Mouse (Mus musculus): Measurements from ENCODE around the gene Gm21887. TPM values are rescaled to one million over a fixed set of nuclear protein-coding genes. Genes with fewer than 3 reads are reported as not detected.
"Not testable (repeated sequence)": the region's sequence is repeated elsewhere in the genome, so short reads cannot be mapped to it uniquely, and the experiment has no call there.

Gene Gm21887
- 223 and 261 TPM in 2 replicates for polyA plus RNA-seq (2014; fragmentation: Nextera tagmentation; extraction: Ambion mirVana)

DNA sequence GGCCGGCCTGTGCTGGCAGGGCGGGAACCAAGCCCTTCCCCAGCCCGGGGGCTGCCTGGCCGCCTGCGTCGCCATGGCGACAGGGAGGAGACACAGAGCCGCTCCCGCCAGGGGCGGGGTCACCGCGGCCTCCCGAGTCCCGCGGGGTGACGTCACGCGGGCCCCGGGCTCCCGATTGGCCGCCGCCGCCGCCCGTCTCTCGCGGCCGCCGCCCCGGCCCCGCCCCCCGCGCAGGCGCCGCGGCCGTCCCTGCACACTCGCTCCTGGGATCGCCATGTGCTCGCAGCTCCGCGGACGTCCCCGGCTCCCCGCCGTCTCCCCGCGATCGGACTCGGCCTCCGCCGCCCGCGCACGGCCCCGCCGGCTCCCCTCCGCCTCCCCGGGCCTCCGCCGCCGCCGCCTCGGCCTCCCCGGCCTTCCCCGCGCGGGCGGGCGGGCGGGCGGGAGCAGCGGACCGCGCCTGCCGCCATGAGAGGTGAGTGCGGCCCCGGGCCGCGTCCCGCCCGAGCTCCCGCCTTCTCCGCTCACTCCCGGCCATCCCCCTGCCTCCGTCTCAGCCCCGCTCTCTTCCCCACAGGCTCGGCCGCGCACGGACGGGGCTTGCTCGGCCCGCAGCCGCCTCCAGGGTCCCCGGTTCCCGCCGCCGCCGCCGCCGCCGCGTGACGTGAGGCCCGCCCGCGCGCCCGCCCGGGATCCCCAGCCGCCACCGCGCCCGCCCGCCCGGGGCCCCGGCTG, at the start of gene Gm21887:
Gene Gm21887 (plus strand): TSS at position 644 of the 735 bp plus-strand sequence.
- H3K9ac ChIP-seq (ENCODE audit: low read length) = peak within 1 kb of the TSS; percentile 88
- H3K4me2 ChIP-seq (ENCODE audit: low read length) = peak within 1 kb of the TSS; percentile 42
- peaks cover 16% of the 10 kb centered on the region for H3K36me3 ChIP-seq (ENCODE audit: control insufficient read depth, insufficient read depth, low read length)
- not testable (repeated sequence) for H3K4me1 ChIP-seq (replicated peaks; ENCODE audit: control insufficient read depth, insufficient read depth, low read length); H3K27me3 ChIP-seq (replicated peaks; ENCODE audit: control insufficient read depth, insufficient read depth, low read length)
- DNase-seq (ENCODE audit: low spot score) (peak; percentile 97), ATAC-seq (replicated peaks; ENCODE audit: low FRiP score, low TSS enrichment, low read depth) (peak; percentile 87)
- H3K4me3 ChIP-seq (ENCODE audit: low read depth, low read length) = peak within 1 kb of the TSS; percentile 57
- H3K27ac ChIP-seq (ENCODE audit: low read depth) = peak within 1 kb of the TSS; percentile 87
- H3K9me3 ChIP-seq (ENCODE audit: control insufficient read depth, low read length) = peaks cover 35% of the 10 kb centered on the region
- 70% methylated on average over 116 of the region's 118 CpGs for WGBS

DNA sequence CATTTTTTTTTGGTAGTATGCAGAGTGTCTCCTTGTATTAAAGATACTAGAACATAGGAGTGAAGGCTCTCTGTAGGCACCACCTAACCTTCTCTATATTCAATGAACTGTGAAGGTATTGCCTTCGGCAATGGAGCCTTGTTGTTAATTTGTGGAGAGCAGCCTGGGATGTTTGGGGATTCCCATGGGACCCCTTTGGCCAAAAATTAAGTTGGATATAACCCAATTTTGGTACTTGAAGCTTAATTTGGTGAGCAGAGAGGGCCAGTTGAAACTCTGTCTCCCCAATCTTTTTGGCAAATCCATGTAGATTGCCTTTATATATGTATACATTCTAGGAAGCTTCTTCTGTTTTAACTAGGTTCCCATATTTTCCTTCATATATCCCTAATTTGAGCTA, 40.1 kb upstream of the Gm21887 start:
- Histone ChIP-seq H3K27me3 (replicated peaks; ENCODE audit: control insufficient read depth, insufficient read depth, low read length) (no peaks in the 10 kb centered on the region), H3K36me3 (ENCODE audit: control insufficient read depth, insufficient read depth, low read length) (0 out of 2 replicates have a peak, but pooled peaks cover 4% of the 10 kb centered on the region), H3K9ac (ENCODE audit: low read length) (no peak overlapping the region), H3K4me2 (ENCODE audit: low read length) (no peak overlapping the region), H3K27ac (ENCODE audit: low read depth) (no peak overlapping the region), H3K4me3 (ENCODE audit: low read depth, low read length) (no peak overlapping the region), H3K9me3 (ENCODE audit: control insufficient read depth, low read length) (no peaks in the 10 kb centered on the region), H3K4me1 (replicated peaks; ENCODE audit: control insufficient read depth, insufficient read depth, low read length) (no peaks in the 10 kb centered on the region)
- DNase-seq (ENCODE audit: low spot score) (no peak), ATAC-seq (replicated peaks; ENCODE audit: low FRiP score, low TSS enrichment, low read depth) (no peak)
- 96% methylated on average over 1 of the region's 1 CpGs for WGBS

DNA sequence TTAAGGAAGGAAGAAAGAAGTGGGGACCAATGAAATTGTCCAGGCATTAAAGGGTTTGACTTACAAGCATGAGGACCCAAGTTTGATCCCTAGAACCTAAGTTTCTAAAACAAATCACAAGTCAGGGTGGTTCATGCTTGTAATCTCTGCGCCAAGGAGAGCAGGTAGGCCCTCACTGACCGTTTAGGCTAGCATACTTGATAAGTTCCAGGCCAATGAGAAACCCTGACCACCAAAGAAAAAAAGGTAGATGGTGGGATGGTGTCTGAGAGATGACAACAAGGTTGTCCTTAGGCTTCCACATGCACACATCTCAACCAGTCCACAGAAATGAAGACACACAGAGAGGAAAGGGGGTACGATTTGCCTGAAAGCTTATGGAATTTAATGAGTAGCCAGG, 39.7 kb upstream of the Gm21887 start:
- not testable (repeated sequence) for H3K4me2 ChIP-seq (ENCODE audit: low read length); H3K27ac ChIP-seq (ENCODE audit: low read depth); H3K27me3 ChIP-seq (replicated peaks; ENCODE audit: control insufficient read depth, insufficient read depth, low read length); H3K36me3 ChIP-seq (ENCODE audit: control insufficient read depth, insufficient read depth, low read length); H3K4me3 ChIP-seq (ENCODE audit: low read depth, low read length); ATAC-seq (replicated peaks; ENCODE audit: low FRiP score, low TSS enrichment, low read depth); H3K4me1 ChIP-seq (replicated peaks; ENCODE audit: control insufficient read depth, insufficient read depth, low read length); DNase-seq (ENCODE audit: low spot score); H3K9ac ChIP-seq (ENCODE audit: low read length); H3K9me3 ChIP-seq (ENCODE audit: control insufficient read depth, low read length)
- 83% methylated on average over 3 of the region's 3 CpGs for WGBS

DNA sequence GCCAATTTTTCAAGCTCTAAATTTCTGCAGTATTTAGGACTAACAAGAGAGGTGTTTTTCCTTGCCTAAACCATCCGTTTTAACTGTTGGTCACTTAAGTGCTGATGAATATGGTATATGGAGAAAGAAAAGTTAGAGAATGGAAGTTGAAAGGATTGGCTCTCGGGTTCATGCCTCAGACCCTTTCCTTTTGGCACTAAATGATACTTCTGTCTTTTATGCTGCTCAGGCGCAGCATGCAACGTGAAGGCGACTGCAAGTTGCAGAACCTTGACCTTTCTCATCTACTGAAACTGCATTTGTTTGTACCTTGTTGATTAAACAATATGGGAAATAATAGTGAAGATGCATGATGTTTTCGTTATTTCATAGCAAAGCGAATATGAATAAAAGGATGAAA, 38.9 kb upstream of the Gm21887 start:
- not testable (repeated sequence) for H3K27ac ChIP-seq (ENCODE audit: low read depth); H3K4me1 ChIP-seq (replicated peaks; ENCODE audit: control insufficient read depth, insufficient read depth, low read length); DNase-seq (ENCODE audit: low spot score); H3K9ac ChIP-seq (ENCODE audit: low read length); H3K4me2 ChIP-seq (ENCODE audit: low read length); ATAC-seq (replicated peaks; ENCODE audit: low FRiP score, low TSS enrichment, low read depth); H3K27me3 ChIP-seq (replicated peaks; ENCODE audit: control insufficient read depth, insufficient read depth, low read length); H3K9me3 ChIP-seq (ENCODE audit: control insufficient read depth, low read length); H3K4me3 ChIP-seq (ENCODE audit: low read depth, low read length); H3K36me3 ChIP-seq (ENCODE audit: control insufficient read depth, insufficient read depth, low read length)
- 87% methylated on average over 7 of the region's 7 CpGs for WGBS

DNA sequence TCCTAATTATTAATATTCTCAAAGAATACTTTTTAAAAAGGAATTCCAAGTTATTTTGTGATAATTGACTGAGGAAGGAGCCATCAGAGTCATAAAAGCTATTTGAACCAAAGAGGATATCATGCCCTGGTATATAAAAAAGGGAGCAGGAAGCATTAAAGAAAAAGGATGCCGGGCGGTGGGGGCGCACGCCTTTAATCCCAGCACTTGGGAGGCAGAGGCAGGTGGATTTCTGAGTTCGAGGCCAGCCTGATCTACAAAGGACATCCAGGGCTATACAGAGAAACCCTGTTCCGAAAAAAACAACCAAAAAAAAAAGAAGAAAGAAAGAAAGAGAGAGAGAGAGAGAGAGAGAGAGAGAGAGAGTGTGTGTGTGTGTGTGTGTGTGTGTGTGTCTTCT, 37.9 kb upstream of the Gm21887 start:
- ATAC-seq (replicated peaks; ENCODE audit: low FRiP score, low TSS enrichment, low read depth); H3K36me3 ChIP-seq (ENCODE audit: control insufficient read depth, insufficient read depth, low read length); H3K27me3 ChIP-seq (replicated peaks; ENCODE audit: control insufficient read depth, insufficient read depth, low read length); DNase-seq (ENCODE audit: low spot score); H3K4me2 ChIP-seq (ENCODE audit: low read length); H3K4me1 ChIP-seq (replicated peaks; ENCODE audit: control insufficient read depth, insufficient read depth, low read length); H3K4me3 ChIP-seq (ENCODE audit: low read depth, low read length); H3K9ac ChIP-seq (ENCODE audit: low read length); H3K9me3 ChIP-seq (ENCODE audit: control insufficient read depth, low read length); H3K27ac ChIP-seq (ENCODE audit: low read depth): not testable (repeated sequence)
- 90% methylated on average over 6 of the region's 6 CpGs for WGBS

DNA sequence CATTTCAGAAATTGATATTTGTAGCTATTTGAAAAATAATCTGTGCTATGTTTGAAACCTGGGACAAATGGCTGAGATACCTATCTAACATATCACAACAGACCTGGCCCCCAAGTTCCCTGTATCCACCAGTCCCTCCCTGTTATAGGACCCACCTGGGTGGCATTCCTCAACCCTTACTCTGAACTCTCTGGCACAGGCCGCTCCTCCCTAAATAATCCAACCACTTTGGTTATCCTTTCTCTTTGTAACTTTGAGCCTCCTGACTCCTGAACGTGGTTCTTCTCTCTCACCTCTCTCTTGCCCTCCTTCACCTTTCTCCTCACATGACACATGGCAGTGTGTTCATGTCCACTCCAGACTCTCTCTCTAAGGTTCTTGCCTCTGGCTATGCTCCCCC, 37.3 kb upstream of the Gm21887 start:
- H3K27ac ChIP-seq (ENCODE audit: low read depth); H3K9me3 ChIP-seq (ENCODE audit: control insufficient read depth, low read length); H3K27me3 ChIP-seq (replicated peaks; ENCODE audit: control insufficient read depth, insufficient read depth, low read length); H3K4me3 ChIP-seq (ENCODE audit: low read depth, low read length); DNase-seq (ENCODE audit: low spot score); H3K4me2 ChIP-seq (ENCODE audit: low read length); H3K4me1 ChIP-seq (replicated peaks; ENCODE audit: control insufficient read depth, insufficient read depth, low read length); ATAC-seq (replicated peaks; ENCODE audit: low FRiP score, low TSS enrichment, low read depth); H3K9ac ChIP-seq (ENCODE audit: low read length): not testable (repeated sequence)
- WGBS = 77% methylated on average over 2 of the region's 2 CpGs
- H3K36me3 ChIP-seq (ENCODE audit: control insufficient read depth, insufficient read depth, low read length) = peaks cover 10% of the 10 kb centered on the region; the same call in 1 of the 2 replicates

DNA sequence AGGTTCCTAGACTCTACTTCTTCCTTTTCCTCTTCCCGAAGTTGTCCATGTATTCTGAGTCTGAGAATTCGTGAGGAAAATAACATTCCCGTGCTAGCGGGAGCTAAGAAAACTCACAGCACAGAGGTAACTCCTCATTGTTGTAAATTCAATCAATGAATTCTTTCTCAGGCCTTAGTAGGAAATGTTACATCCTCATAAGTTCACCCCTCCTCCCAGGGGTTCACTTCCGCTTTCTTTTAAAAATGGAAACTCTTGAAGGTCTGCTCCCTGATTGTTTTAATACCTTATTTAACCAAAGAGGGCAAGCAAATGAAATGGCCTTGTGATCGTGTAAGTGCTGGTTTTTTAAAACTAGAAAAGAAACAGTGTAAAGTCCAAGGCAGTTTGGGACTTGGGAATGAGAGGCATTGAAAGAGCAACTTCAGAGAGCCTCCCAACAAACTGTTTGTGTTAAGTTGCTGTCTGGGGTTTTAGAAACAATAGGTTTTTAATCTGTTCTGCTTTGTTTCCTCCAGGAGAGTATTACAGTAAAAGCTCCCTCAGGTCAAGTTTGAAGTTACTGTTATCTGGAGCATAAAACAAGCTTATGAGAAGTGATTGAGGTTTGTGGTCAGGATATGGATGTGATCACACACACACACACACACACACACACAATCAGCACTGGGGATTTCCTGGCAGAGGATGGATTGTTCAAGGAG, 36.5 kb upstream of the Gm21887 start:
- not testable (repeated sequence) for H3K4me2 ChIP-seq (ENCODE audit: low read length)
- WGBS = 80% methylated on average over 6 of the region's 6 CpGs

DNA sequence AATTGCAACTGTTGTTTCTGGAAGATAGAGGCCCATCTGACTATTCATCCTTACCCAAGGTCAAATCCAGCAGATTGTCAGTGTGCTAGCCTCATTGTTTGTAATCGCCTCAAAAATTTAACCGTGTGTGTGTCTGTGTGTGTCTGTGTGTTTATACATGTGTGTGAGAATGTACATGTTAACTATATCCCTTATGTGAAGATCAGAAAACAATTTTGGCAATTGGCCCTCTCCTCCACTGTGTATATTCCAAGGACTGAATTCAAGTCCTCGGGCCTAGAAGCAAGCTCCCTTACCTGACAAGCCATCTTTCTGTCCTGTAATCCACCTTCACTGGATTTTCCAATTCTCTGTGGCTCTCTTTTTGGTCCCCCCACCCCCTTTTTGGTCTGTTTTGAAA, 35.7 kb upstream of the Gm21887 start:
- H3K9ac ChIP-seq (ENCODE audit: low read length); H3K27ac ChIP-seq (ENCODE audit: low read depth); H3K4me3 ChIP-seq (ENCODE audit: low read depth, low read length); H3K4me1 ChIP-seq (replicated peaks; ENCODE audit: control insufficient read depth, insufficient read depth, low read length); H3K27me3 ChIP-seq (replicated peaks; ENCODE audit: control insufficient read depth, insufficient read depth, low read length); H3K4me2 ChIP-seq (ENCODE audit: low read length); DNase-seq (ENCODE audit: low spot score); ATAC-seq (replicated peaks; ENCODE audit: low FRiP score, low TSS enrichment, low read depth); H3K9me3 ChIP-seq (ENCODE audit: control insufficient read depth, low read length): not testable (repeated sequence)
- 68% methylated on average over 3 of the region's 3 CpGs for WGBS
- H3K36me3 ChIP-seq (ENCODE audit: control insufficient read depth, insufficient read depth, low read length) = peaks cover 21% of the 10 kb centered on the region

More for the DNA sequence above, 36.5 kb upstream of the Gm21887 start:
- not testable (repeated sequence) for DNase-seq (ENCODE audit: low spot score); ATAC-seq (replicated peaks; ENCODE audit: low FRiP score, low TSS enrichment, low read depth); H3K4me1 ChIP-seq (replicated peaks; ENCODE audit: control insufficient read depth, insufficient read depth, low read length); H3K27ac ChIP-seq (ENCODE audit: low read depth); H3K9ac ChIP-seq (ENCODE audit: low read length); H3K9me3 ChIP-seq (ENCODE audit: control insufficient read depth, low read length); H3K27me3 ChIP-seq (replicated peaks; ENCODE audit: control insufficient read depth, insufficient read depth, low read length); H3K4me3 ChIP-seq (ENCODE audit: low read depth, low read length)
- H3K36me3 ChIP-seq (ENCODE audit: control insufficient read depth, insufficient read depth, low read length) = peaks cover 16% of the 10 kb centered on the region
